Mouse (Mus musculus): ENCODE results near the gene Gpr146. TPM values are rescaled to one million over a fixed set of nuclear protein-coding genes. Genes with fewer than 3 reads are reported as not detected.

Gene Gpr146
- polyA plus RNA-seq, 1 experiment from 2014 or later: 8.5 TPM

GRCm38 (mm10) chr5:139344021-139344686, 33.3 kb upstream of the Gpr146 start:
- 4% methylated on average over 12 of the region's 12 CpGs for WGBS
- peak overlapping the region; percentile 85 for H3K9ac ChIP-seq

GRCm38 (mm10) chr5:139344687-139345363, 32.7 kb upstream of the Gpr146 start:
- peak overlapping the region; percentile 12; the same call in 1 of the 2 replicates for H3K27ac ChIP-seq (ENCODE audit: poor library complexity, severe bottlenecking)
- peaks cover 27% of the 10 kb centered on the region for H3K36me3 ChIP-seq
- no peaks in the 10 kb centered on the region for H3K9me3 ChIP-seq (replicated peaks)
- ATAC-seq (ENCODE audit: insufficient number of reproducible peaks, low FRiP score): peak; percentile 95
- H3K4me2 ChIP-seq: peak overlapping the region; percentile 94
- peaks cover 26% of the 10 kb centered on the region for H3K27me3 ChIP-seq (replicated peaks)
- WGBS: under 1% methylated on average over 33 of the region's 33 CpGs
- peaks cover 20% of the 10 kb centered on the region for H3K4me1 ChIP-seq (replicated peaks)
- H3K9ac ChIP-seq: peak overlapping the region; percentile 85
- peak overlapping the region; percentile 75 for H3K4me3 ChIP-seq

More at GRCm38 (mm10) chr5:139344021-139344686, 33.3 kb upstream of the Gpr146 start:
- Histone ChIP-seq H3K9me3 (replicated peaks) (no peaks in the 10 kb centered on the region), H3K4me2 (peak overlapping the region; percentile 94), H3K4me3 (peak overlapping the region; percentile 75), H3K4me1 (replicated peaks) (peaks cover 26% of the 10 kb centered on the region), H3K27ac (ENCODE audit: poor library complexity, severe bottlenecking) (0 out of 2 replicates have a peak overlapping the region, but pooled peaks have one; percentile 3), H3K27me3 (replicated peaks) (peaks cover 24% of the 10 kb centered on the region), H3K36me3 (peaks cover 34% of the 10 kb centered on the region)
- peak; percentile 63 for ATAC-seq (ENCODE audit: insufficient number of reproducible peaks, low FRiP score)

- Histone ChIP-seq H3K36me3 (peaks cover 22% of the 10 kb centered on the region), H3K4me2 (peak overlapping the region; percentile 94), H3K9me3 (replicated peaks) (no peaks in the 10 kb centered on the region), H3K4me3 (peak overlapping the region; percentile 75), H3K9ac (0 out of 2 replicates have a peak overlapping the region, but pooled peaks have one; percentile 53), H3K4me1 (replicated peaks) (peaks cover 17% of the 10 kb centered on the region), H3K27ac (ENCODE audit: poor library complexity, severe bottlenecking) (no peak overlapping the region), H3K27me3 (replicated peaks) (peaks cover 31% of the 10 kb centered on the region)
- ATAC-seq (ENCODE audit: insufficient number of reproducible peaks, low FRiP score): peak; percentile 1; the same call in 1 of the 2 replicates
- 20% methylated on average over 5 of the region's 5 CpGs for WGBS
Measured at GRCm38 (mm10) chr5:139345364-139345714, 32.2 kb upstream of the Gpr146 start.

- ATAC-seq (ENCODE audit: insufficient number of reproducible peaks, low FRiP score): no peak
- no peak overlapping the region for H3K4me3 ChIP-seq
- H3K9ac ChIP-seq: no peak overlapping the region
- 60% methylated on average over 1 of the region's 1 CpGs for WGBS
- H3K9me3 ChIP-seq (replicated peaks): no peaks in the 10 kb centered on the region
- H3K27ac ChIP-seq (ENCODE audit: poor library complexity, severe bottlenecking): no peak overlapping the region
- peaks cover 7% of the 10 kb centered on the region for H3K36me3 ChIP-seq
- peaks cover 49% of the 10 kb centered on the region for H3K27me3 ChIP-seq (replicated peaks)
- peaks cover 25% of the 10 kb centered on the region for H3K4me1 ChIP-seq (replicated peaks)
- no peak overlapping the region for H3K4me2 ChIP-seq
Measured at GRCm38 (mm10) chr5:139347225-139347624, 30.3 kb upstream of the Gpr146 start.

GRCm38 (mm10) chr5:139349713-139350112, 27.8 kb upstream of the Gpr146 start:
- Histone ChIP-seq H3K9me3 (replicated peaks) (no peaks in the 10 kb centered on the region), H3K9ac (no peak overlapping the region), H3K4me3 (no peak overlapping the region), H3K4me2 (no peak overlapping the region), H3K4me1 (replicated peaks) (peaks cover 13% of the 10 kb centered on the region), H3K27ac (ENCODE audit: poor library complexity, severe bottlenecking) (no peak overlapping the region), H3K36me3 (no peaks in the 10 kb centered on the region), H3K27me3 (replicated peaks) (peaks cover 68% of the 10 kb centered on the region)
- ATAC-seq (ENCODE audit: insufficient number of reproducible peaks, low FRiP score): no peak
- WGBS: 71% methylated on average over 6 of the region's 6 CpGs

- H3K9me3 ChIP-seq (replicated peaks): no peaks in the 10 kb centered on the region
- 49% methylated on average over 5 of the region's 5 CpGs for WGBS
- peaks cover 76% of the 10 kb centered on the region for H3K27me3 ChIP-seq (replicated peaks)
- H3K4me1 ChIP-seq (replicated peaks): peaks cover 8% of the 10 kb centered on the region
- no peak for ATAC-seq (ENCODE audit: insufficient number of reproducible peaks, low FRiP score)
- no peak within 1 kb of the TSS for H3K4me2 ChIP-seq
- no peaks in the 10 kb centered on the region for H3K36me3 ChIP-seq
- 0 out of 2 replicates have a peak within 1 kb of the TSS, but pooled peaks have one; percentile 35 for H3K9ac ChIP-seq
- no peak within 1 kb of the TSS for H3K27ac ChIP-seq (ENCODE audit: poor library complexity, severe bottlenecking)
- no peak within 1 kb of the TSS for H3K4me3 ChIP-seq
Measured at GRCm38 (mm10) chr5:139351134-139351533, 26.4 kb upstream of the Gpr146 start, which contains the start of gene Cox19. TSS of gene Cox19 (minus strand) at chr5:139351418.

- 23% methylated on average over 8 of the region's 8 CpGs for WGBS
- peaks cover 76% of the 10 kb centered on the region for H3K27me3 ChIP-seq (replicated peaks)
- H3K4me1 ChIP-seq (replicated peaks): peaks cover 8% of the 10 kb centered on the region
- no peak overlapping the region for H3K4me3 ChIP-seq
- no peak for ATAC-seq (ENCODE audit: insufficient number of reproducible peaks, low FRiP score)
- H3K9ac ChIP-seq: 0 out of 2 replicates have a peak overlapping the region, but pooled peaks have one; percentile 35
- no peak overlapping the region for H3K4me2 ChIP-seq
- no peaks in the 10 kb centered on the region for H3K9me3 ChIP-seq (replicated peaks)
- H3K27ac ChIP-seq (ENCODE audit: poor library complexity, severe bottlenecking): no peak overlapping the region
- H3K36me3 ChIP-seq: no peaks in the 10 kb centered on the region
Measured at GRCm38 (mm10) chr5:139351628-139352027, 25.9 kb upstream of the Gpr146 start.

- WGBS: 56% methylated on average over 6 of the region's 6 CpGs
- 0 out of 2 replicates have a peak within 1 kb of the TSS, but pooled peaks have one; percentile 35 for H3K9ac ChIP-seq
- no peak within 1 kb of the TSS for H3K4me3 ChIP-seq
- no peak for ATAC-seq (ENCODE audit: insufficient number of reproducible peaks, low FRiP score)
- H3K9me3 ChIP-seq (replicated peaks): no peaks in the 10 kb centered on the region
- no peaks in the 10 kb centered on the region for H3K36me3 ChIP-seq
- peaks cover 74% of the 10 kb centered on the region for H3K27me3 ChIP-seq (replicated peaks)
- no peak within 1 kb of the TSS for H3K4me2 ChIP-seq
- peaks cover 8% of the 10 kb centered on the region for H3K4me1 ChIP-seq (replicated peaks)
- no peak within 1 kb of the TSS for H3K27ac ChIP-seq (ENCODE audit: poor library complexity, severe bottlenecking)
Measured at GRCm38 (mm10) chr5:139352317-139352716, 25.2 kb upstream of the Gpr146 start, which contains the start of gene Cyp2w1. TSS of gene Cyp2w1 (plus strand) at chr5:139352617.

GRCm38 (mm10) chr5:139353496-139353895, 24.0 kb upstream of the Gpr146 start:
- no peak overlapping the region for H3K4me3 ChIP-seq
- peaks cover 65% of the 10 kb centered on the region for H3K27me3 ChIP-seq (replicated peaks)
- H3K36me3 ChIP-seq: no peaks in the 10 kb centered on the region
- ATAC-seq (ENCODE audit: insufficient number of reproducible peaks, low FRiP score): no peak
- H3K27ac ChIP-seq (ENCODE audit: poor library complexity, severe bottlenecking): no peak overlapping the region
- no peak overlapping the region for H3K4me2 ChIP-seq
- H3K9me3 ChIP-seq (replicated peaks): no peaks in the 10 kb centered on the region
- WGBS: 56% methylated on average over 10 of the region's 10 CpGs
- H3K4me1 ChIP-seq (replicated peaks): peaks cover 15% of the 10 kb centered on the region
- no peak overlapping the region for H3K9ac ChIP-seq

- WGBS: 83% methylated on average over 11 of the region's 11 CpGs
- H3K4me3 ChIP-seq: no peak overlapping the region
Measured at GRCm38 (mm10) chr5:139353946-139354345, 23.6 kb upstream of the Gpr146 start.

GRCm38 (mm10) chr5:139355235-139355772, 22.2 kb upstream of the Gpr146 start:
- peaks cover 19% of the 10 kb centered on the region for H3K4me1 ChIP-seq (replicated peaks)
- H3K4me3 ChIP-seq: no peak overlapping the region
- H3K4me2 ChIP-seq: no peak overlapping the region
- peaks cover 53% of the 10 kb centered on the region for H3K27me3 ChIP-seq (replicated peaks)
- no peak overlapping the region for H3K27ac ChIP-seq (ENCODE audit: poor library complexity, severe bottlenecking)
- H3K9ac ChIP-seq: no peak overlapping the region
- 0 out of 2 replicates have a peak, but pooled peaks have one; percentile 12 for ATAC-seq (ENCODE audit: insufficient number of reproducible peaks, low FRiP score)
- WGBS: 33% methylated on average over 19 of the region's 19 CpGs
- no peaks in the 10 kb centered on the region for H3K9me3 ChIP-seq (replicated peaks)
- no peaks in the 10 kb centered on the region for H3K36me3 ChIP-seq

More at GRCm38 (mm10) chr5:139353946-139354345, 23.6 kb upstream of the Gpr146 start:
- Histone ChIP-seq H3K27ac (ENCODE audit: poor library complexity, severe bottlenecking) (no peak overlapping the region), H3K36me3 (no peaks in the 10 kb centered on the region), H3K9ac (no peak overlapping the region), H3K9me3 (replicated peaks) (no peaks in the 10 kb centered on the region), H3K4me1 (replicated peaks) (peaks cover 19% of the 10 kb centered on the region), H3K4me2 (no peak overlapping the region), H3K27me3 (replicated peaks) (peaks cover 61% of the 10 kb centered on the region)
- no peak for ATAC-seq (ENCODE audit: insufficient number of reproducible peaks, low FRiP score)
